Mouse (Mus musculus) limb, embryonic 11.5 days (tissue): ENCODE data around the gene Cux2. TPM values are rescaled to one million over a fixed set of nuclear protein-coding genes. Genes with fewer than 3 reads are reported as not detected.

Source experiments
- ATAC-seq: fragments of 200-750 bp; cut with Nextera tagmentation; 2 replicates; pipeline ENCODE4 v1.8.0; 2017; ENCODE audit warnings: low read depth; ENCODE audit not compliant: insufficient number of reproducible peaks, low FRiP score, low TSS enrichment
- DNase-seq: peaks from one replicate; pipeline ENCODE4 v3.0.0-alpha.2; 2015; ENCODE audit warnings: low spot score
- H3K27ac ChIP-seq: fragments of 300-500 bp; sonication (generic); replicated peaks from 2 replicates; pipeline ENCODE4 v1.5.1; 2014; ENCODE audit warnings: low read depth, mild to moderate bottlenecking, low read length
- H3K27me3 ChIP-seq: fragments of 300-500 bp; sonication (generic); 2 replicates; pipeline ENCODE4 v1.6.1; 2014; ENCODE audit warnings: mild to moderate bottlenecking, low read length, mixed read lengths; ENCODE audit not compliant: control insufficient read depth, insufficient read depth
- H3K36me3 ChIP-seq: fragments of 300-500 bp; sonication (generic); 2 replicates; pipeline ENCODE4 v1.6.1; 2014; ENCODE audit warnings: mild to moderate bottlenecking, low read length, moderate library complexity, mixed read lengths; ENCODE audit not compliant: control insufficient read depth, insufficient read depth
- H3K4me1 ChIP-seq: fragments of 300-500 bp; sonication (generic); 2 replicates; pipeline ENCODE4 v1.6.1; 2014; ENCODE audit warnings: low read length, mixed read lengths; ENCODE audit not compliant: control insufficient read depth, insufficient read depth
- H3K4me2 ChIP-seq: fragments of 300-500 bp; sonication (generic); 2 replicates; pipeline ENCODE4 v1.6.1; 2014; ENCODE audit warnings: low read depth, mild to moderate bottlenecking, moderate library complexity; ENCODE audit not compliant: severe bottlenecking
- H3K4me3 ChIP-seq: fragments of 300-500 bp; sonication (generic); 2 replicates; pipeline ENCODE4 v1.5.1; 2014; ENCODE audit warnings: low read depth, low read length
- H3K9ac ChIP-seq: fragments of 300-500 bp; sonication (generic); 2 replicates; pipeline ENCODE4 v1.6.1; 2014; ENCODE audit warnings: mild to moderate bottlenecking, low read length
- H3K9me3 ChIP-seq: fragments of 300-500 bp; sonication (generic); 2 replicates; pipeline ENCODE4 v1.6.1; 2016; ENCODE audit warnings: low read length; ENCODE audit not compliant: control insufficient read depth
- WGBS: fragments of 180-500 bp; shearing (Covaris S2); extraction: QIAGEN DNeasy Blood & Tissue Kit; methylation state at CpG from one replicate; pipeline ENCODE4 v1.1.7; 2014; 5-methylcytosine and 5-hydroxymethylcytosine counted together
- polyA plus RNA-seq: library from polyadenylated mRNA; unstranded; fragments of >200 nt; fragmentation: Nextera tagmentation; extraction: Ambion mirVana; gene quantifications from 2 replicates; pipeline ENCODE4 v1.2.1, GENCODE M21; 2014

Gene Cux2
- polyA plus RNA-seq, 1 experiment from 2014 or later = 3.7 TPM

- H3K27me3 ChIP-seq = no peaks in the 10 kb centered on the region
- ATAC-seq (no peak), DNase-seq (no peak)
- H3K4me3 ChIP-seq = no peak overlapping the region
- no peak overlapping the region for H3K4me2 ChIP-seq
- H3K9ac ChIP-seq = no peak overlapping the region
- whole genome bisulfite sequencing = 76% methylated on average over 13 of the region's 13 CpGs
- H3K27ac ChIP-seq = no peak overlapping the region
- H3K4me1 ChIP-seq = no peaks in the 10 kb centered on the region
- H3K9me3 ChIP-seq = no peaks in the 10 kb centered on the region
- no peaks in the 10 kb centered on the region for H3K36me3 ChIP-seq
Observed at GRCm38 (mm10) chr5:122068563-122068962, 18.7 kb upstream of the Cux2 start.

GRCm38 (mm10) chr5:122063204-122063933 is 13.5 kb upstream of the Cux2 start:
- Histone ChIP-seq H3K4me1 (no peaks in the 10 kb centered on the region), H3K27ac (no peak overlapping the region), H3K9ac (no peak overlapping the region), H3K4me3 (no peak overlapping the region), H3K36me3 (no peaks in the 10 kb centered on the region), H3K9me3 (no peaks in the 10 kb centered on the region), H3K4me2 (no peak overlapping the region), H3K27me3 (no peaks in the 10 kb centered on the region)
- 77% methylated on average over 25 of the region's 25 CpGs for WGBS
- ATAC-seq (no peak), DNase-seq (no peak)

DNA sequence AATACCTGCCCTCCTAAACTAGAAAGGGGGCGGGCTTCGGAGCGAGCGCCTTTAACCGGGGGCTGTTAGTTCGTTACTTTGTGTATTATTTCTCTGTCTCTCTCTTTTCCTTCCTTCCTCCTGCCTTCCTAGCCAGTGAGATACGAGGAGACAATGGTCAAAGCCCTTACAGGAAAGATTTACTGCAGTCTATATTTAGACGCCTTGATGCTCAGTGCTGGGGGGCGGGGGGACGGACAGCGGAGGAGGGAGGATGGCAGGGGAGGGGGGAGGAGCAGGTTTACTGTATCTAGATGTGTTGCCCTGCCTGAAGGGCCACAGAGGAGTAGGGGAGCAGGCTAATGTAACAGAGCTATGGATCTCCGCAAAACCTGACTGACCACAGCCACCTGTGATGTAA is 12.6 kb upstream of the Cux2 start:
- Histone ChIP-seq H3K9me3 (peaks cover 1% of the 10 kb centered on the region; the same call in 1 of the 2 replicates), H3K27ac (no peak overlapping the region), H3K4me2 (no peak overlapping the region), H3K36me3 (no peaks in the 10 kb centered on the region), H3K9ac (no peak overlapping the region), H3K4me3 (no peak overlapping the region), H3K4me1 (no peaks in the 10 kb centered on the region), H3K27me3 (no peaks in the 10 kb centered on the region)
- WGBS = 35% methylated on average over 12 of the region's 12 CpGs
- no peak for DNase-seq
- ATAC-seq = no peak

DNA sequence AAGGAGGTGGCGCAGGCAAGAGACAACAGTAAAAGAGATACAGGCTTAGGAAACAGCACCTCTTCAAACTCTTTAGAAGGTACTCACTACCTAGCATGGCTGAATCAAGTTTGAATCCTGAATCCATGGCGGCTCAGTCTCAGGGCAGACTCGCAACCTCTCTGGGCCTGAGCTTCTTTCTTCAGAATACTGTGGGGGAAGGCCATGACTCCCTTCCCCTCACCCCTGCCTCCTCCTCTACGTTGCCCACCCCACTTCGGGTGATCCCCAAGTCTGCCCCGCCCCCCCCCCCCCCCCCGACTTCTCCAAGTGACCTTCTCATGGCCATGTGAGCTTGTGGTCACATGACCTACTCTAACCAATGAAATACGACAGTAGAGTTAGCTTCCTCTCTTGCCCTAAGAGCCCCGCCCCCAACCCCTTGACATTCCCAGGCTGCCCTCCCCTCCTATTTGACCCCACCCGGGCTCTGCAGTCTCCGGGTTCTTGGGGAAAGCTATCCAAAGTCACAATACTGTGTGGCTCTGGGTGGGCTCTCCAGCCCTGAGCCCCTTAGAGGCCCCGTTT is 10.9 kb upstream of the Cux2 start:
- H3K4me3 ChIP-seq = no peak overlapping the region
- WGBS = 27% methylated on average over 11 of the region's 12 CpGs
- H3K9me3 ChIP-seq = peaks cover 5% of the 10 kb centered on the region; the same call in 1 of the 2 replicates
- H3K4me2 ChIP-seq = peak overlapping the region; percentile 32
- no peak overlapping the region for H3K27ac ChIP-seq
- ATAC-seq = no peak
- no peaks in the 10 kb centered on the region for H3K27me3 ChIP-seq
- H3K4me1 ChIP-seq = no peaks in the 10 kb centered on the region
- H3K9ac ChIP-seq = no peak overlapping the region
- DNase-seq = peak; percentile 65
- H3K36me3 ChIP-seq = no peaks in the 10 kb centered on the region

DNA sequence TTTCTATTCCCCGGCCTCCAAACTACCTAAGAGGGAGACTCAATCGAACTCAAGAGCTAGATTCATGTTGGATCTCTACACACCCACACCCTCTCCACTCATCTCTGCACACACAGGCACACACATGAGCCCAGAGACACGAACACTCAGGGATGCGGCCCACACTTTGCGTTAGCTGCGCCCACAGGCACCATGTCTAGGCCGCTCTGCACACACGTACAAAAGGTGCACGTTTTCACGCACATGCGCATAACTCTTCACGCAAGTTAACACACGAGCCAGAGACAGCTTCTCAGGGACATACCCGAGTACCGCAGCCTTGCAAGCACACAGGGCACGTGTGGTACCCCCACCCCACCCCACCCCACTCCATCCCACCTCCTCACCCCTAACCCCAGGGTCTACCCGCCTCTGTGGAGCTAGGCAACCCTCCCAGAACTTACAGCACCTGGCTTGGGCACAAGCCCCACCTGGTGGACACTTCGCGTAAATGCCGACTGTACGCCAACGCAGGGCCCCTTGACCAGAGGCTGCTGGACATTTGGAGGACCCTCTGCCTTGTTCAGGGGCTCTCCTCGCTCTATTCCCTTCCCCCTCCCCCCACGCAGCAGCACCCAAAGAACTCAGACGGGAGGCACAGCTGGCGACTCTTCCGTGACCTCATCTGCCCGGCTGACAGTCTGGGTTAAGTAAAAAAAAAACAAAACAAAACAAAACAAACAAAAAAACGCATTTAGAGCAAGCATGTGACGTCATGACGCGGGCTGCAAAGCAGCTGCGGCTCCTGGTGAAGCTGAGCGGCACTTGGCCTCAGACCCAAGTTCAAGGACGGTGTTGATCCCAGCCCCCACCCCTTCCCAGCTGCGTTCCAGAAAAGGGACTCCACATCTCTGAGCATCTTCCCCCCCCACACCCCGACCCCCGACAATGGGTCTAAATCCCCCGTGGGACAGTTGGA is 9.4 kb upstream of the Cux2 start:
- DNase-seq = peak; percentile 84
- peak; percentile 38; the same call in 1 of the 2 replicates for ATAC-seq
- Histone ChIP-seq H3K9ac (no peak overlapping the region), H3K27ac (no peak overlapping the region), H3K4me3 (peak overlapping the region; percentile 6; the same call in 1 of the 2 replicates), H3K9me3 (peaks cover 5% of the 10 kb centered on the region; the same call in 1 of the 2 replicates), H3K4me1 (no peaks in the 10 kb centered on the region), H3K36me3 (no peaks in the 10 kb centered on the region), H3K4me2 (peak overlapping the region; percentile 40), H3K27me3 (no peaks in the 10 kb centered on the region; the same call in 1 of the 2 replicates)
- 31% methylated on average over 39 of the region's 39 CpGs for WGBS

- Histone ChIP-seq H3K4me3 (no peak overlapping the region), H3K36me3 (no peaks in the 10 kb centered on the region), H3K4me1 (peaks cover 7% of the 10 kb centered on the region), H3K9ac (no peak overlapping the region), H3K27ac (no peak overlapping the region), H3K4me2 (no peak overlapping the region), H3K9me3 (peaks cover 5% of the 10 kb centered on the region; the same call in 1 of the 2 replicates), H3K27me3 (peaks cover 6% of the 10 kb centered on the region; the same call in 1 of the 2 replicates)
- ATAC-seq (no peak), DNase-seq (peak; percentile 55)
- 66% methylated on average over 6 of the region's 6 CpGs for WGBS
Observed at GRCm38 (mm10) chr5:122057622-122058021, 7.7 kb upstream of the Cux2 start.

GRCm38 (mm10) chr5:122056557-122056956 is 6.7 kb upstream of the Cux2 start:
- no peak for ATAC-seq
- Histone ChIP-seq H3K9me3 (peaks cover 5% of the 10 kb centered on the region; the same call in 1 of the 2 replicates), H3K4me2 (no peak overlapping the region), H3K27ac (no peak overlapping the region), H3K4me3 (no peak overlapping the region), H3K4me1 (peaks cover 7% of the 10 kb centered on the region), H3K36me3 (no peaks in the 10 kb centered on the region), H3K27me3 (peaks cover 6% of the 10 kb centered on the region; the same call in 1 of the 2 replicates), H3K9ac (no peak overlapping the region)
- 79% methylated on average over 8 of the region's 8 CpGs for WGBS
- no peak for DNase-seq
